ENCODE assay signal across 26 mouse cellular contexts in genomic region chr10:96365101-96365500, GRCm38 (mm10).
A peak's percentile ranks its signal among the peaks of the same experiment; 100 is the strongest.
DNase-seq lines count a peak whose midpoint lies in the region; ATAC-seq lines count a peak whose summit lies in the region.
"Had no signal": no experiment of that assay in that cellular context is flagged by ENCODE, and none has a peak within 500 bp of the region (broad histone marks: within the 10 kb centered on the region; RNA-seq: fewer than 3 reads in every experiment).

No protein-coding gene starts in this region.

- no peaks in the 10 kb centered on the region for H3K9me3 ChIP-seq in kidney, embryonic 14.5 days (ENCODE audit: control insufficient read depth, low read length)
- no peaks in the 10 kb centered on the region; the same call in 1 of the 2 replicates for H3K9me3 ChIP-seq in kidney, embryonic 15.5 days (replicated peaks)
- H3K9me3 ChIP-seq: embryonic facial prominence, embryonic 15.5 days; forebrain, embryonic 10.5 days; heart, embryonic 10.5 days; hindbrain, embryonic 10.5 days had no signal

- H3K9ac ChIP-seq in kidney, embryonic 14.5 days (ENCODE audit: low read depth, low read length), result no peak overlapping the region
- H3K9ac ChIP-seq in kidney, embryonic 15.5 days, result no peak overlapping the region
- H3K9ac ChIP-seq: embryonic facial prominence, embryonic 15.5 days; hindbrain, embryonic 14.5 days had no signal

- no peak overlapping the region for H3K27ac ChIP-seq in kidney, embryonic 14.5 days (ENCODE audit: low read depth, low read length)
- 0 out of 2 replicates have a peak overlapping the region, but pooled peaks have one; percentile 41 for H3K27ac ChIP-seq in kidney, embryonic 15.5 days
- H3K27ac ChIP-seq: embryonic facial prominence, embryonic 15.5 days; forebrain, embryonic 10.5 days; heart, embryonic 10.5 days; hindbrain, embryonic 10.5 days; hindbrain, embryonic 14.5 days had no signal

- 26% methylated on average over 3 of the region's 3 CpGs for WGBS in kidney, embryonic 14.5 days
- WGBS in kidney, embryonic 15.5 days, result 31% methylated on average over 3 of the region's 3 CpGs

- no peaks in the 10 kb centered on the region for H3K27me3 ChIP-seq in kidney, embryonic 14.5 days (ENCODE audit: control insufficient read depth, insufficient read depth, low read length)
- H3K27me3 ChIP-seq in kidney, embryonic 15.5 days, result no peaks in the 10 kb centered on the region
- H3K27me3 ChIP-seq: embryonic facial prominence, embryonic 15.5 days had no signal

- H3K4me3 ChIP-seq in kidney, embryonic 14.5 days (ENCODE audit: low read length), result no peak overlapping the region
- H3K4me3 ChIP-seq in kidney, embryonic 15.5 days (replicated peaks), result no peak overlapping the region
- H3K4me3 ChIP-seq: embryonic facial prominence, embryonic 15.5 days; erythroblast, embryonic 14.5 days; forebrain, embryonic 10.5 days; heart, embryonic 10.5 days; hindbrain, embryonic 10.5 days had no signal

- H3K4me2 ChIP-seq in kidney, embryonic 14.5 days (replicated peaks; ENCODE audit: low read depth, low read length), result no peak overlapping the region
- no peak overlapping the region for H3K4me2 ChIP-seq in kidney, embryonic 15.5 days
- H3K4me2 ChIP-seq: embryonic facial prominence, embryonic 15.5 days; hindbrain, embryonic 14.5 days had no signal

- peak; percentile 30 for DNase-seq in adrenal gland, postnatal 14 days
- no peak for DNase-seq in adrenal gland, adult 18-20 months (ENCODE audit: low spot score in 2 of 2)
- no peak for DNase-seq in kidney, adult 8-10 months
- peak; percentile 43 for DNase-seq in kidney, postnatal 14 days
- no peak for DNase-seq in layer of hippocampus, adult 11-12 months (ENCODE audit: low spot score)
- DNase-seq in cerebellum, adult 8-10 months, result no peak
- DNase-seq: adrenal gland, adult 2 months; adrenal gland, postnatal 36 days; B cell, adult 2 months; cerebellum, adult 11-12 months; cerebellum, postnatal 10 days; embryo, embryonic 11 days; gastrocnemius, postnatal 36 days; heart, adult 18-20 months; heart, postnatal 10 days had no signal

- no peaks in the 10 kb centered on the region for H3K36me3 ChIP-seq in kidney, embryonic 14.5 days (ENCODE audit: control insufficient read depth, insufficient read depth, low read length)
- H3K36me3 ChIP-seq in kidney, embryonic 15.5 days, result no peaks in the 10 kb centered on the region
- H3K36me3 ChIP-seq: embryonic facial prominence, embryonic 15.5 days; forebrain, embryonic 10.5 days; G1E; heart, embryonic 10.5 days; hindbrain, embryonic 10.5 days had no signal

- H3K4me1 ChIP-seq in kidney, embryonic 14.5 days (ENCODE audit: control insufficient read depth, insufficient read depth, low read length), result 0 out of 2 replicates have a peak, but pooled peaks cover 3% of the 10 kb centered on the region
- H3K4me1 ChIP-seq in kidney, embryonic 15.5 days, result peaks cover 15% of the 10 kb centered on the region; the same call in 1 of the 2 replicates
- H3K4me1 ChIP-seq: embryonic facial prominence, embryonic 15.5 days; forebrain, embryonic 10.5 days; heart, embryonic 10.5 days; hindbrain, embryonic 10.5 days had no signal

- peak; percentile 82 for ATAC-seq in kidney, embryonic 14.5 days (ENCODE audit: low FRiP score, low TSS enrichment)
- peak; percentile 88 for ATAC-seq in kidney, embryonic 15.5 days (replicated peaks; ENCODE audit: low FRiP score)
- ATAC-seq: CD4-positive, CD25-positive, alpha-beta regulatory T cell, adult 4 months; forebrain, embryonic 14.5 days had no signal

Comparison
In these comparisons a context has a peak if more than half of its experiments do, and no peak if none do; other contexts are left out.
1. DNase-seq: peak in adrenal gland, postnatal 14 days (single experiment) and kidney, postnatal 14 days (single experiment); none in adrenal gland, adult 18-20 months (0 of 2), kidney, adult 8-10 months (0 of 2), layer of hippocampus, adult 11-12 months (single experiment) and cerebellum, adult 8-10 months (single experiment).